Mouse (Mus musculus) right cerebral cortex, adult 18-20 months (tissue): Measurements from ENCODE around the gene 1700001L19Rik.
A peak's percentile ranks its signal among the peaks of the same experiment; 100 is the strongest.
"Not testable (repeated sequence)": the region's sequence is repeated elsewhere in the genome, so short reads cannot be mapped to it uniquely, and the experiment has no call there.

Experiments used
- DNase-seq: peaks from one replicate; pipeline ENCODE4 v3.0.0; 2022; ENCODE audit warnings: mixed read lengths

1700001L19Rik gene

GRCm38 (mm10) chr13:68597199-68597598, at the start of gene 1700001L19Rik:
Gene 1700001L19Rik (plus strand): TSS chr13:68597421.
- DNase-seq, result peak; percentile 70

- not testable (repeated sequence) for DNase-seq
Measured at GRCm38 (mm10) chr13:68553391-68553790, 43.8 kb upstream of the 1700001L19Rik start.

- DNase-seq, result no peak
Measured at GRCm38 (mm10) chr13:68568110-68568509, 29.1 kb upstream of the 1700001L19Rik start.

GRCm38 (mm10) chr13:68568548-68568947, 28.7 kb upstream of the 1700001L19Rik start:
- DNase-seq, result no peak

- DNase-seq, result peak; percentile 81
Measured at GRCm38 (mm10) chr13:68569589-68570336, 27.5 kb upstream of the 1700001L19Rik start.

GRCm38 (mm10) chr13:68572247-68572646, 25.0 kb upstream of the 1700001L19Rik start:
- no peak for DNase-seq

GRCm38 (mm10) chr13:68572966-68573913, 24.0 kb upstream of the 1700001L19Rik start:
- no peak for DNase-seq

- no peak for DNase-seq
Measured at GRCm38 (mm10) chr13:68574398-68574797, 22.8 kb upstream of the 1700001L19Rik start.

- peak; percentile 56 for DNase-seq
Measured at GRCm38 (mm10) chr13:68577945-68578344, 19.3 kb upstream of the 1700001L19Rik start.

- no peak for DNase-seq
Measured at GRCm38 (mm10) chr13:68581086-68581740, 16.0 kb upstream of the 1700001L19Rik start.

GRCm38 (mm10) chr13:68581747-68582516, 15.3 kb upstream of the 1700001L19Rik start, which contains the start of the genes Mtrr and Fastkd3:
Gene Mtrr (minus strand): TSS chr13:68582149.
Gene Fastkd3 (plus strand): TSS chr13:68582234.
- DNase-seq, result peak; percentile 98

GRCm38 (mm10) chr13:68582517-68582780, 14.8 kb upstream of the 1700001L19Rik start:
- DNase-seq, result no peak

- no peak for DNase-seq
Measured at GRCm38 (mm10) chr13:68583961-68584360, 13.3 kb upstream of the 1700001L19Rik start.

GRCm38 (mm10) chr13:68585441-68585840, 11.8 kb upstream of the 1700001L19Rik start:
- DNase-seq, result no peak

GRCm38 (mm10) chr13:68588352-68588751, 8.9 kb upstream of the 1700001L19Rik start:
- DNase-seq, result no peak

GRCm38 (mm10) chr13:68593797-68594196, 3.4 kb upstream of the 1700001L19Rik start:
- no peak for DNase-seq

- DNase-seq, result no peak
Measured at GRCm38 (mm10) chr13:68597667-68598066, 446 bp downstream of the 1700001L19Rik start.

- no peak for DNase-seq
Measured at GRCm38 (mm10) chr13:68598953-68599352, 1.7 kb downstream of the 1700001L19Rik start.

- DNase-seq, result peak; percentile 62
Measured at GRCm38 (mm10) chr13:68601184-68601583, 4.0 kb downstream of the 1700001L19Rik start.

- no peak for DNase-seq
Measured at GRCm38 (mm10) chr13:68603085-68603484, 5.9 kb downstream of the 1700001L19Rik start.

GRCm38 (mm10) chr13:68605689-68606126, 8.5 kb downstream of the 1700001L19Rik start:
- no peak for DNase-seq
